Comparison of ENCODE assay signal across 9 mouse cellular contexts in genomic region chr11:107413251-107413655, GRCm38 (mm10). TPM values are rescaled to one million over a fixed set of nuclear protein-coding genes. Genes with fewer than 3 reads are reported as not detected.
DNase-seq lines count a peak whose midpoint lies in the region; ATAC-seq lines count a peak whose summit lies in the region.
"Had no signal": no experiment of that assay in that cellular context is flagged by ENCODE, and none has a peak within 500 bp of the region (broad histone marks: within the 10 kb centered on the region; RNA-seq: fewer than 3 reads in every experiment).

No protein-coding gene starts in this region.

- peak overlapping the region; percentile 75 for H3K4me2 ChIP-seq in heart, embryonic 12.5 days
- peak overlapping the region; percentile 24; the same call in 1 of the 2 replicates for H3K4me2 ChIP-seq in forebrain, embryonic 11.5 days (ENCODE audit: low read depth, low read length, severe bottlenecking)
- H3K4me2 ChIP-seq in intestine, embryonic 15.5 days (replicated peaks) = peak overlapping the region; percentile 58

- H3K9me3 ChIP-seq in heart, embryonic 12.5 days (replicated peaks) = no peaks in the 10 kb centered on the region
- H3K9me3 ChIP-seq in forebrain, embryonic 11.5 days (ENCODE audit: control insufficient read depth, low read length) = no peaks in the 10 kb centered on the region; the same call in 1 of the 2 replicates
- H3K9me3 ChIP-seq in intestine, embryonic 15.5 days = no peaks in the 10 kb centered on the region

- no peaks in the 10 kb centered on the region for H3K36me3 ChIP-seq in heart, embryonic 12.5 days
- no peaks in the 10 kb centered on the region for H3K36me3 ChIP-seq in forebrain, embryonic 11.5 days (ENCODE audit: control insufficient read depth, insufficient read depth, low read length)
- no peaks in the 10 kb centered on the region for H3K36me3 ChIP-seq in intestine, embryonic 15.5 days

- intact Hi-C loops in heart, postnatal 25 days (cut with DNase I) = loop anchor here (2.0 kb wide), 2 partner anchors 14 to 72 kb away; no protein-coding TSS in a partner anchor

- H3K4me3 ChIP-seq in heart, embryonic 12.5 days = peak overlapping the region; percentile 46
- H3K4me3 ChIP-seq in forebrain, embryonic 11.5 days (ENCODE audit: low read depth, low read length) = peak overlapping the region; percentile 4; the same call in 1 of the 2 replicates
- H3K4me3 ChIP-seq in intestine, embryonic 15.5 days (replicated peaks) = 0 out of 2 replicates have a peak overlapping the region, but pooled peaks have one; percentile 9

- WGBS in heart, embryonic 12.5 days = 3% methylated on average over 14 of the region's 14 CpGs
- WGBS in forebrain, embryonic 11.5 days = 0% methylated on average over 14 of the region's 14 CpGs
- WGBS in intestine, embryonic 15.5 days = 5% methylated on average over 14 of the region's 14 CpGs

- H3K27me3 ChIP-seq in heart, embryonic 12.5 days (replicated peaks) = no peaks in the 10 kb centered on the region
- no peaks in the 10 kb centered on the region for H3K27me3 ChIP-seq in forebrain, embryonic 11.5 days (ENCODE audit: control insufficient read depth, insufficient read depth, low read length)
- H3K27me3 ChIP-seq in intestine, embryonic 15.5 days (replicated peaks) = no peaks in the 10 kb centered on the region
- H3K27me3 ChIP-seq: CH12.LX had no signal

- no peak for ATAC-seq in heart, embryonic 12.5 days (ENCODE audit: insufficient number of reproducible peaks, low FRiP score)
- ATAC-seq in forebrain, embryonic 11.5 days (replicated peaks; ENCODE audit: low FRiP score) = peak; percentile 83
- ATAC-seq in intestine, embryonic 15.5 days = no peak; the same call in 1 of the 2 replicates

- H3K9ac ChIP-seq in heart, embryonic 12.5 days = peak overlapping the region; percentile 65
- H3K9ac ChIP-seq in forebrain, embryonic 11.5 days (ENCODE audit: low read length) = peak overlapping the region; percentile 28; the same call in 1 of the 2 replicates
- H3K9ac ChIP-seq in intestine, embryonic 15.5 days = no peak overlapping the region

- no peak for DNase-seq in heart, postnatal 25 days (ENCODE audit: low spot score)
- peak; percentile 47 to 48 for DNase-seq in cerebellum, adult 18-20 months
- peak; percentile 89 for DNase-seq in forebrain, embryonic 11.5 days (ENCODE audit: low spot score)
- peak; percentile 62 for DNase-seq in liver
- peak; percentile 63 for DNase-seq in retina, embryonic 14.5 days (ENCODE audit: low spot score)
- DNase-seq in gastrocnemius, postnatal 10 days = no peak

- peak overlapping the region; percentile 13; the same call in 1 of the 2 replicates for H3K27ac ChIP-seq in heart, embryonic 12.5 days (ENCODE audit: poor library complexity, severe bottlenecking)
- peak overlapping the region; percentile 86 for H3K27ac ChIP-seq in forebrain, embryonic 11.5 days (ENCODE audit: low read depth, low read length)
- 0 out of 2 replicates have a peak overlapping the region, but pooled peaks have one; percentile 14 for H3K27ac ChIP-seq in intestine, embryonic 15.5 days

- peaks cover 23% of the 10 kb centered on the region for H3K4me1 ChIP-seq in heart, embryonic 12.5 days (replicated peaks)
- peaks cover 34% of the 10 kb centered on the region for H3K4me1 ChIP-seq in forebrain, embryonic 11.5 days (replicated peaks; ENCODE audit: control insufficient read depth, insufficient read depth, low read length)
- 0 out of 2 replicates have a peak, but pooled peaks cover 6% of the 10 kb centered on the region for H3K4me1 ChIP-seq in intestine, embryonic 15.5 days (replicated peaks)

RNA-seq across cellular contexts. Expression of gene Pitpnc1, which starts 57.2 kb away (rescaled TPM):
- 7.9 and 8.2 TPM in 2 replicates for polyA plus RNA-seq in heart, embryonic 12.5 days (2016; fragmentation: Nextera tagmentation; extraction: Ambion mirVana)
- 10 to 100 TPM; 65.1 to 72.6 TPM for total RNA-seq in heart, postnatal 25 days (2021)
- 34.2 and 35.7 TPM in 2 replicates for polyA plus RNA-seq in forebrain, embryonic 11.5 days (2014; fragmentation: Nextera tagmentation; extraction: Ambion mirVana)
- 13.3 and 14.2 TPM in 2 replicates for polyA plus RNA-seq in intestine, embryonic 15.5 days (2015; fragmentation: Nextera tagmentation; extraction: Ambion mirVana)
- 10 to 100 TPM; 53.2 to 54.7 TPM for total RNA-seq in gastrocnemius, postnatal 10 days (2021)

Comparison
In these comparisons a context has a peak if more than half of its experiments do, and no peak if none do; other contexts are left out.
1. H3K27ac ChIP-seq: peak in every context shown above with its lines; median percentile 86 in forebrain, embryonic 11.5 days; 14 in intestine, embryonic 15.5 days; 13 in heart, embryonic 12.5 days.
2. H3K4me2 ChIP-seq: peak in every context shown above with its lines; median percentile 75 in heart, embryonic 12.5 days; 58 in intestine, embryonic 15.5 days; 24 in forebrain, embryonic 11.5 days.
3. DNase-seq: peak in cerebellum, adult 18-20 months (2 of 2), forebrain, embryonic 11.5 days (single experiment), liver (single experiment) and retina, embryonic 14.5 days (single experiment); none in heart, postnatal 25 days (single experiment) and gastrocnemius, postnatal 10 days (single experiment).
4. Peak in every context shown above with its lines, with median percentiles within 50 percentile points of each other: H3K4me3 ChIP-seq.